Mouse (Mus musculus): ENCODE data around the gene Agpat3.

Gene Agpat3

DNA sequence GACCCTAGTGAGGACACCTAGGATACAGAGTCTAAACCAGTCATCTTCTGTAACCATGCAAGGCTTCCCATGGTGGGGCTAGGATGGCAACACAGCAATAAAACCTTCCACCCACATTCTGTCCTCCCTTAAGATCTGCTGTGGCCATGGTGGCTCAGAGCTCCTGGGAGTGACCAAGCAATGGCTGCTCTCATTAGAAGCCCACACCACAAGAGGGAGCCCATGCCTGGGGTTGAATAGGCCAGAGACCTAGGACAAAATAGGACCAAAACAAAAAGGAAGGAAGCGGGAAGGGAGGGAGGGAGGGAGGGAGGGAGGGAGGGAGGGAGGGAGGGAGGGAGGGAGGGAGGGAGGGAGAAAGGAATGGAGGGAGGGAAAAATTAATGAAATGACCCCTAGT lies 29.5 kb downstream of the Agpat3 start:
- no peak for DNase-seq

DNA sequence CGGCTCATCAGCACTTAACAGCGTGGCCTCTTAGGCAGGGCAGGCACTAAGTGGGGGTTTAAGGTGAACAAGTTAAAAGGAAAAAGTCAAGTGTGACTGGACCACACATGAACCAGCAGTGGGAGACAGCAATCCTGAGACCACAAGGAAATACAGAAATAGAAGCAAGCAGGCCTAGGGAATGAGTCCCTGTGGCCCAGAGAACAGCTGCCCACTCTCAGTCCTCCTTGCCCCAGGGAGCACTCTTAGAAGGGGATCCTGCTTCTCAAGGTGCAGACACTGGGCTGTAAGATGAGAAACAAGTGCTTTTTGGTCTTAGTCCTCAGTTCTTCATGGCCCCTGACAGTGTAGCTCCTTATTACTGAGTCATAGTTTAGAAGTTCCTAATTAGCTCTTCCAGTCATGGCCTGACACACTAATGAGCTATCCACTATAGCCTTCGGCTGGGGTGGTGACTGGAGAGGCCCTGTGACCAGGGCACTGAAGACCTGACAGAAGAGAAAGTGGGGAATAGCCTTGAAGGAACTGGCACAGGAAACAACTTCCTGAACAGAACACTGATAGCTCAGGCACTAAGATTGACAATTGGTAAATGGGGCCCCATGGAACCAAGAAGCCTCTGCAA lies 31.0 kb downstream of the Agpat3 start:
- DNase-seq, result no peak

DNA sequence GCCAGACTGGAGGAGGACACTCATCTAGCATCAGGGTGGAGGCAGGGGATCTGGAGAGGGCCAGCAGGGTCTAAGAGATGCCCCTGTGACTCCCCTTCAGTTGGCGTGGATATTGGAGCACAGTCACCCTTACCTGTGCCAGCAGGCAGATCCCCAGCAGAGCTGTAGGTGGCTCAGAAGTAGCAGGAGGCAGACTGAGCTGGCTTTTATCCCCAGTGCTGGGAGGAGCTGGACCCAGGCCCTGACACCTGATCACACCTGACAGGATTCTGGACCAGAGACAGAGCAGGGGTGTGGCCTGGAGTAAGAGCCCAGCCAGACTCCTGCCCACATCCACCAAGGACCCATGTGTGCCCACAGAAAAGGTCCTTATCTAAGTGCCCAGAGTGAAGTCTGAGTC lies 31.8 kb downstream of the Agpat3 start:
- peak; percentile 64 for DNase-seq

DNA sequence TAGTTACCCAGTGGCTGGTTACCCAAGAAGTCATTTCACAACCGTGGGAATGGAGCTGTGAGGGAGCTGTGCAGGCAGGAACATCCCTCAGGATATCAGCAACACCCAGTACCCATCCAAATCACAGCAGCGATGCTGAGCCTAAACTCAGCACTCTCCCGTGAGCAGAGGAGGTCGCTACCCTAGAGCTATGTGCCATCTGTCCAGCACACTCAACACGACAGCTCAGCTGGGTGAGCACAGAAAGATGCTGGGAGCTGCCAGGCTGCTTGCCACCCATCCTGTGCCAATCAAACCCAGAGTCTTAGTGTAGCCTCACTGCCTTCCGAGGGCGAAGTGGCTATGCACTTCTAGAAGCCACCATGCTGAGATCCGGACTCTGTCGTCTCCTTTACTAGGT lies 32.3 kb downstream of the Agpat3 start:
- no peak for DNase-seq

DNA sequence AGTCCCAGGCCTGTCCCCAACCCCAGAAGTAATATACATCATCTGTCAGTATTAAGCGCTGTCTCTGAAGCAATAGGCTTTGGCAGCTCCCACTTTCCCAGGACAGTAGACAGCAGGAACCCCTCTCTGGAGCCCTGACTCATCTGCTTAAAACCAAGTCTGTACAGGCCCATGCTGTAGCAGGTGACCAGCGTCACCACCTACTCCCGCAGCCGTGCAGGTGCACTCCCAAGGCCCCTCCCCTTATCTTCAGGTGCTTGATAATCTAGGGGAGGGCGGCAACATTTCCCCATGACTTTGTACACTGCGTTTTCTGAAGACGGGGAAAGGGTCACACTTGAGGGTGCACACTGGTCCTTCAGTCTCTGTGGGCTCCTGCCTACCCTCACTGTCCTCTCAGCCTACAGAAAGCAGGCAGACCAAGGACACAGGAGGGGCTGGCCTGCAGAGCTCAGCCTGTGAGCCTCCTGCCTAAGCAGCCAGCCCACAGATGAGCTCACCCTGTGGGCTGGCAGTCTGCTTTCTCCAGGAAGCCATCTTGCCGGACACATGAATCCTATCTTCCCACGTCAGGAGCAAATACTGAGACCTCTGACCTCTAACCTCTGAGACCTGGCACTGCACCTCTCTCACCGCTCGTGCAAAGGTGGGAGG lies 34.9 kb downstream of the Agpat3 start:
- DNase-seq, result no peak

DNA sequence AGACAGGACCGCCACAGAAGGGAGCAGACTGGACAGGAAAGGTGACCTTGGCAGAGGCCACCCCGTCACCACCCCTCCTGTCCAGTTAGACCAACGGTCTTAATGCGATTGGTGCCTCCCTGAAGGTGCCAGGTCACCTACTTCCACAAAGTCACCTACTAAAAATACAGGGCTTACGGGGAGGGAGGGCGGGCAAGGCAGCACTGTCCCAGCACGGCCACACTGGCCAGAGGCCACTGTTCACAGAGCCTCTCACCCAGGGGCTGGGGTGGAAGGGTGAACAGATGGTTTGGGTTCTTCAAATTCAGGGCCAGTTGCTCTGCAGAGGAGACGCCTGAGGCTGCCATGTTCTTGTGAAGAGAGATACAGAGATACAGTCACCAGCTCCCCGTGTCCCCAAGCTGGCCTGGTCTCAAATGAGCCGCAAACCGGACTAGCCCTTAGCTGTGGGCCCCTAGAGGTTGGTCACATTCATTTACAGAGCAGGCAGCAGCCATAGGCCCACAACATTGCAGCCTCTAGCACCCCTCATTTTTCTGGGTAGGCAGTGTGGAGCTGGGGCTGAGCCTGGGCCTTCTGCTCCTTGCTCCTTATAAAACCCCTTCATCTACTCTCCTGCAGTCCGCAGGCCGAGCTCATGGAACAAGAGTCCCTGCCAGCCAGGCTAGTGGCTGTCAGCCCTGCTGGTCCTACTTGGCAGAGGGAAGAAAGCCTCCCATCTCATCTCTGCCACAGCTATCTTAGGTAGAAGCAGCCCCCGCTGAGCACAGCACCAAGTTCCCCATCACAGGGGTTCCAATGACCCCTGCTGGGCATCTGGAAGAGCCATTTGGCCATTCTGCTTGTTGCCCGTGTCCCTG lies 35.8 kb downstream of the Agpat3 start:
- DNase-seq, result peak; percentile 50

DNA sequence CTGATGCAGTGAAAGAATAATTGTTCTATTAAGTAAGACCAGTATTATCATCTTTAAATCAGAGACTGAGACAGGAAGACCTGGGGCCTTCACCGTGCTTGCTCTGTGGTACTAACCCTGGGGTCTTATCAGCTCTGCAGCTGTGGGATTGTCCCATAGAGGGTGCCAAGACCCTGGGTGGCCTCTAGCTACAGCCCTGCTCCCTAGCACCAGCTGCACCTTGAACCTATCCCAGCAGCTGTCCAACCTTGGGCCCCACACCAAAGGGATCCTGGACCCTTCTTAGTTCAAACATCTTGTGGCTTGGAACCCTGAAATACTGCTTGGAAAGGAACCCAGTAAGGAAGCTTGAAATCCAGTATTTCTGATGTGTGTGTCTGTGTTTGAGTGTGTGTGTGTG lies 37.1 kb downstream of the Agpat3 start:
- DNase-seq, result no peak

DNA sequence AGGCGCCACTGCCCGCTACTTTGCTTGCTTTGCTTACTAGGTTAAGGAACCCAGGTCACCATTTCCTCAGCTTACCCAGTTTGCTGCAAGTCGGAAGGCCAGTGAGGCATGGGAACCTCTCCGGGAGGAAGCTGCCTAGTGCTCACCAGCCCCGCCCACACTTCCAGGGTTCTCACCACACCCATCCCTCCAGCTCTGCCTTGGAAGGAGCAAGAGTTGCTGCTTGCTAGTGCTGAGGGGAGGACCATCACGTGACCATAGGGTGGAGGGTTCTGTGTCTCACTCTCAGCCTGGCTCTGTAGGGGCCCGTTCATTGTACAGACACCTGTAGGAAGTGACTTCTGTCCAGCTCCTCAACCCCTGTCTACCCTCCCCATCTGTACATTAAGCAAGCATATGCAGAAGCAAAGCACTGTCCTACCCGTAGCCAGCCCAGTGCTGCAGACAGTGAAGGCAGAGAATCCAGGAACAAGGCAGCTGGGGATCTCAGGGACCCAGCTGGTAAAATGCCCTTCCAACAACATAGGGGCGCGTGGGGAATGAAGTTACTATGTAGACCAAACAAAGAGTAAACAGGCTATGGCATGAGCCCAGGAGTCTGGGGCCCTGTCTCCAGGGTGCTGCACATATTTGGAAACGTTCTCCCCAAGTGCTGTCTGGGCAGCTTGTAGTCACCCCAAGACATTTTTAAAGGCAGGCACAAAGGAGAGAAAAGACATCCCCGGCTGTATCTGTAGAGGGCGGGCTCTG lies 40.2 kb downstream of the Agpat3 start:
- no peak for DNase-seq

DNA sequence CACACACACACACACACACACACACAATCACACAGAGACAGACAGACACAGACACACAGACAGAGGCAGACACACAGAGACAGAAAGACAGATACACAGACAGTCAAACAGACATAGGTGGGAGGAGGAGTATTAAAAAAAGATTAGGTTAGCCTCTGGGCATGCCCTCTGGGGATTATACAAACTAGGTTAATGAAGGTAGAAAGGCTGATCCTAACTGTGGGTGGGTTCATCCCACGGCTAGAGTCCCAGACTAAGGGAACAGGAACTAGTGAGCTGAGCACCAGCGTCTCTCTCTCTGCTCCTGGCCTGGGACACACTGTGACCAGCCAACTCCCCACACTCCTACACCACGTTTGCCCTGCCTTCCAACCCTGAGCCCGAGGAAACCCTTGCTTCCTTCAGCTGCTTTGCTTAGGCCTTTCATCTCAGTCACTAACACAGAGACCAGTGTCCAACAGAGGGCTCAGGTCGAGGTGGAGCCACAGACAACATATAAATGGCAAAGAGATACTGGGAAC lies 41.5 kb downstream of the Agpat3 start:
- DNase-seq, result no peak

DNA sequence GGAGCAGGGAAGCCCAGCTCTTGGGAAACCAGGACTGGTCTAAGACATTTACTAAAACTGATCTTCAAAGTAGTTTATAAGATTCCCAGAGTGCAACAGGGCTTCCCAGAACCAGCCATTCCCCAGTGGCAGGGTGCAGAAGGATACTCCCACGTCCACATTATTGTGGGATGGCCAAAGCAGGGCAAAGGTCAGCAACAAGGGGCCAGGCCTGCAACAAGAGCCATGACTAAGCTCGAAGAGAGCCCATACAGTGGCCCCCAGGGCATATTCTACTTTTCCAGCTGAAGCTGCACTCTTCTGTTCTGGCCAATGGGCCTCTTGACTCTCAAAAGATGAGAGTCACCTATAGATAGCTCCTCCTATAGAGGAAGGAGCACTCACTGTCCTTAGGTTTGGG lies 43.7 kb downstream of the Agpat3 start:
- no peak for DNase-seq

DNA sequence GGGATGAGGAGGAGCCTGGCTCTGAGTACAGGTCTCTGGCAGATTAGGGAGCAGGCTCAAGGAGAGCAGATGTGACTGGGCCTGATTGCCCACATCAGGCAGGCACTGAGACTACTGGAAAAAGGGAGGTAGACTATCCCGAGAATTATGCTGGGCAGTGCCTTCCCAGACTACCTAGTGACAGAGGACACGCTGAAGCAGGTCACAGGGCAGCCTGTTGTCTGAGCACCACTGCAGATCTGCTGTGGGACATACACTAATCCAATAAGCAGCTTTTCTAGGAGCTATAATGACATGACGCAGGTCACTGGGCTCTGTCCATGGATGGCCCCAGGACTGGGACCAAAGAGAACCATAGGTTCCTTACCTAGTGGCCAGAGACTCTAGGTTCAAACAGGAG lies 44.9 kb downstream of the Agpat3 start:
- no peak for DNase-seq

DNA sequence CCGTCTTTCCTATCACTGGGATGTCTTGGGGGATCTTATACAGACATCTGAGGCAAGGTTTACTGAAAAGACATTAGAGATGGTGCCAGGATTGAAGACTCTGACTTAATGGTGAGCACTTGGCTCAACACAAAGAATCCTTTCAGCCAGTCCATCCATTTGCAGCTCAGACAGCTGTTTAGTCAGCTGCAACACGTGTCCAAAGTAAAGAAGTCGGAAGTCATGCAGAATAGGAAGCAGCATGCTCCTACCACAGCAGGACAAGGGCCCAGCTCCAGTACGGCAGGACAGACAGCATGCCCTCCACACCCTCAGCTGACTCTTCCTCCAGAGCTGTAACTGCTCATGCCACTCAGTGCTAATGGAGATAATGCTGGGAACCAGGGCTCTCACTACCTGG lies 46.3 kb downstream of the Agpat3 start:
- no peak for DNase-seq

DNA sequence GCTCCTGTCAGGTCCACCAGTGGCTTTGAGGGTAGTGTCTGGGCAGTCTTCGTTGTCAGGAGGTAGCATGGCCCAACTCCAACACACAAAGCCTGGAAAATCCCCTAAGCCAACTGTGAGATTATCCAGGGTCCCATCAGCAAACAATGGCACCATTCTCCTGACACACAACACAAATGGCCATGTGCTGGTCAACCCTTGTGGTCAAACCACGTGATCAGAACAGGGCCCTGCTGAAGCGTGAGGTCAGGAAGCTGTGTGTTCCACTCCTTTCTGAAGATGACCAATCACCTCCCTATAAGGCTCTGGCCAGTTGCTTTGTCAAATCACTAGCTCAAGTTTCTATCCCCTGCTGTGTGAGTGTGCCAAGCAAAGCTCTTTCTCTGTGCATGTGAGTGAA lies 47.3 kb downstream of the Agpat3 start:
- no peak for DNase-seq

DNA sequence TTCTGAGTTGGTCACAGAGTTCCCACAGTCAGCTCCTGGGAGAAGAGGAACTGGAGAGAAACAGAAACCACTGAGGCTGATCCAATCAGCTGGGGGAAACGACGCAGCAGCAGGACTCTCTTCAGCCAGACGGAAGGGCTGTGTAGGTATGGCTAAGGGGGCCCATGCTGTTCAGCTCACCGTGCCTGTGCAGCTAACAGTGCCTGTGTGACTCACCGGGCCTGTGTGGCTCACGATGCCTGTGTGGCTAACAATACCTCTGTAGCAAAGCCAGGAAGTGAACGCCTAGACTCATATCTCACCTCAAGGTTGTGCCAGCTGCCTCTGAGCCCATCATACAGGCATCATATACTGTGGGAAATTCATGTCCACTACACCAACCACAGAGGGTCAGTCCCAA lies 48.6 kb downstream of the Agpat3 start:
- DNase-seq, result no peak

DNA sequence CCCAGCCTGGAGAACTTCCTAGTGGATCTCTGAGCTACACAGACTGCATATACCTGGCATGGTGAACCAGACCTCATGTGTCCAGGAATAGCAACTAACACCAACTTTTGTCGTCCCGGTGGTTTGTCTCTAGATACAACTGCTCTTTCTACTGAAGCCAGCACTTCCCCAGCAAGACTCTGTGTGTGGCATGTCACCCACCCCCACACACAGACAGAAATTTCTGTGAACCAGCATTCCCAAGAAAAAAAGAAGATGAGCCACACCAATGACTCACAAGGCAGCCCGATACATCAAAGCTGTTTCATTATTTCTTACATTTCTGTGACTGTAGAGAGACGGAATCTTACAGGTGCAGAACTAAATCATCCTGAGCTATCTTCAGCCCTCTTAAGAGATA lies 52.2 kb downstream of the Agpat3 start:
- DNase-seq, result no peak

DNA sequence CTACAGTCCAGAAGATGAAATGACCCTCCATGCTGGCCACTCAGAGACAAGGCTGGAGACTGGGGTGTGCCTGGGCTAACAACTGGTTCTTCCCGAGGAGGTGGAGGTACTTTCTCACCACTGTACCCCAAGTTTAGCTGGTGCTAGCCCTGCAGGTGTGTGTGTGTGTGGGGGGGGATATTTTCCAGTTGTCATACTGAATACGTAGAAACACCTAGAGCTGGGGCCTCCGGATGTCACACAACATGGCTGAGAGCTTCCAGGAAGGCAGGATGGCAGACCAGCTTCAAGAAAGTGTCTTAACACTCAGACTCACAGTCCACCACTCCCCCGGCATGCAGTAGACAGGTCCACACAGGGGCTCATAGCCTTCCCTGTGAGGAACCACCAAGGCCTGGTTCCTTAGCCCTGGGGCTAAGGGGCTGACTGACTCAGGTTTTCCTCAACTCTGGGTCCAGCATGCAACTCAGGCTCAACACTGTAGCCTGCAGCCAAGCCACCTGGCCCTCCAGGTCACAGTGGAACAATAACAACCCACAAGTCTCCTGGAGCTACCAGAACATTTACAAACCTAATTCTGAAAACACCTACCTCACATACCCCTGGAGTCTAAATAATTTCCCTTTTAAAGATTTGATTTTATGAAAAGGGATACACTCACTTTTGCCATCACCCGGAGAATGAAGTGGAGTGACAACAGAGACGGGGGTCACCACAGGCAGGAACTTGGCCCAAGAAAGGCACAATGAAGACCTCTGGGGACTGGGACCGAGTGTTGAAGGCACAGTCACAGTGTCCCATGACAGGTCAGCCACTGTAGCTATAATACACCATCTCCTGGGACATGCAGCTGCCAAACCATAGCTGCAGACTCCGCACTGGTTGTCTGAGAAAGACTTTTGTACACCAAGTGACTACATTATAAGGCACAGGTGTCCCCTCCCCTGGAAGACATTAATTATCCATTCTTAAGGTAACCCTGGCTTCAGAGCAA lies 53.3 kb downstream of the Agpat3 start:
- DNase-seq, result no peak

DNA sequence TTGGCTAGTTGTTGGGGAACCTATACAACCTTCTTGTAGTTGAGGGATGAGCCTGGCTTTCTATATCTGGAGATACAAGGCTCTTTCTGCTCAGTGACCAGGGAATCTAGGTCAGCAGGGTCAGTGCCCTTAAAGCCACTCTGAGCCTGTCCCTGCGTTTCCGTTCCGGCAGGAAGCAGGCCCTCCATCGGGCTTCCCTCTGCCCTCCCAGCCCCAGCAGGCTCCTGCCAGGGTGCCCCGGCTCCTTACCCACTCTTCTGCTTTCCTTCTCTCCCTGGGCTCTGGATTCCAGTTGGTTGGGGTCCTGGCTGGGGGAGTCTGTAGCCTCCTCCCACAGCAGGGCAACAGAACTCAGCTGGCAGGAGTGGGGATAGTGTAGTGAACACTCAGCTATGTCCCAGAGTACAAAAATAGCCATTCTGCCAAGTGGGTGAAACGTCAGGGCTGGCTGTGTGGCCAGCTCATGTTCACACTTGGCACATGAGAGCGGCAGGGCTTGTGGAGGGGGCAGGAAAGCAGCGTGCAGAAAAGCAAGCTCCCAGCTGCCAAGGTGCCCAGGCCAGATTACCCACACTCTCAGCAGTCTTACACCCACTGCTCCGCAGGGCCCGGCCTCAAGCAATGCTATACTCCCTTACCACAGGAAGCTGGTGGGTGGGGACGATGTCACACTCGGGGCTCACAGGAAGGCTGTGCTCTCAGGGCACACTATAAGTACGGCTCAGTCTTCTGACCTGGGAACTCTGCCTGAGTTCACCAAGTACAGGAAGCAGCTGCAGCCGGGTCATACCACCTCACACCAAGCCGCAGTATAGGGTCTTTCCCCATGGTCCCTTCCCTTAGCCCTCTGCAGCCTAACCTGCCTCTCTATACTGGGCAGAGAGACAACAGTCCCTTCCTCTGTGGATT lies 54.5 kb downstream of the Agpat3 start:
- peak; percentile 92 for DNase-seq

DNA sequence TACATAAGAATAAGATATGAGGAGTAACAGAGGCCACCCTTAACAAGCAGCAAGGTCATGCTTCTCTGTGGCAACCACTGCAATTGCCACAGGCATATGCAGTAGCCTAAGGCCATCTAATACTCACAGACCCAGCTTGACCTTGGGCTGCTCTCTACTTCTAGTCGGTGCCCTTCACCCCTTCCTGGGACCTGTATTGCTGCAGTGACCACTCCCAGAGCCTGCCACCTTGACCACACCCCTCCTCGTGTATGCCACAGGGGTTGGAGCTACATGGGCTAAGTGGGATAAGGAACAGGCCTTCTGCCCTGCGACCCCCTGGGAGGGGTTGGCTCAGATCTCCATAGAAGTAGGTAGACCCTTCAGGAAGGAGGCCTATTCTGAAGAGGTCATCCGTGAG lies 55.3 kb downstream of the Agpat3 start:
- DNase-seq, result peak; percentile 64

DNA sequence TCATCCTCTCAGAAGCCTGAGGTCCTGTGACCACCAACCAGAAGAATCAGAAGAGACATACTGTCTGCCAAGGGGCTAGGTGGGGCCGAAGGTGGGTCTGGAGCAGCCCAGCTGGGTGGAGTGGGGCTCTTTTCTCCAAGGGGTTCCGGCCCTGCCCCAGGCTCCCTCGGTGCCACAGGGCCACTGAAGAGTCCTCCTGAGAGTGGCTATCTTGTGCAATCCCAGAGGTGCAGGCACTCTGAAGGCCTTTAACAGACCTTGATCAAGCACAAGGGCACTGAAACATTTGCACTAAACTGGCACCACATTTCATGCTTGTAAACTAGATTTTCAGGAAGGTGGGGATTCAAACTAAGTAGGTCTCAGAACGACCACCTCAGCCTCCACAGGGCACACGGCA lies 55.9 kb downstream of the Agpat3 start:
- no peak for DNase-seq

DNA sequence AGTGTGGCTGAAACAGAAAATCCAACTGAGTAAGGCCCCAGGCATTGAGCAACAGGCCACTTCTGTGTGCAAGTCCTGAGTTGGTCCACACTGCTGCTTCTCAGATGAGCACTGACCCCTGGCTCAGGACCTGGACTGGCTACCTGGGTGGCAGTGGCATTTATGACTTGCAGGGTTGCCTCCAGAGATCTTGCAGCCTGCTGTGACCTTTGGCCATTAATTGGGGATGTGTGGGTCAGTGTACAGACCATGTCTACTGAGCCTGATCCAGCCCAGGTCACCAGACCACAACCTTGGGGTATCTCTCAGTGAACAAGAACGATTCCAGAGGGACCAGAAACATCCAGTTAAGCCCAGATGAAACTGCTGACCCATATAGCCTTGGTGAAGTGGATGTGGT lies 58.7 kb downstream of the Agpat3 start:
- peak; percentile 79 for DNase-seq

DNA sequence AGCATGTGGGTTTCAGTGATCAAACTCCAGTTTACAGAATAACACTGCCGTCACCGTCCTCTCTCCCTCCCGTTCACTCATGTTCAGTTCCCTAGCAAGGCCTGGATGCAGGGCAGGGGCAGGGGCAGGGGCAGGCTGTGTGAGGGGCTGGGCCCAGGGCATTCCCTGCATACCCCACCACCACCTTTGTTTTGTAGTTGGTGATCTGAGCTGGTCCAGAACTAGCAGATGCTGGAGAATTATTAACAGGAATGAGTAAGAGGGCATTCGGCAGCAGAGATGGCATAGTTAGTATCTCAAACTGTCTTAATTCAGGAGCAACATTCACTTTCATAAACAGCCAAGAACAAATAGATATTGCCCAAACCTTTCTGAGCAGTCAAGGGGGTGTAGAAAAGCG lies 59.9 kb downstream of the Agpat3 start:
- DNase-seq, result no peak
